Mouse (Mus musculus): Measurements from ENCODE around the gene Tk2. TPM values are rescaled to one million over a fixed set of nuclear protein-coding genes. Genes with fewer than 3 reads are reported as not detected.

Gene Tk2
- total RNA-seq, 2 experiments from 2014 or later: 43.2 to 44.6 TPM

DNA sequence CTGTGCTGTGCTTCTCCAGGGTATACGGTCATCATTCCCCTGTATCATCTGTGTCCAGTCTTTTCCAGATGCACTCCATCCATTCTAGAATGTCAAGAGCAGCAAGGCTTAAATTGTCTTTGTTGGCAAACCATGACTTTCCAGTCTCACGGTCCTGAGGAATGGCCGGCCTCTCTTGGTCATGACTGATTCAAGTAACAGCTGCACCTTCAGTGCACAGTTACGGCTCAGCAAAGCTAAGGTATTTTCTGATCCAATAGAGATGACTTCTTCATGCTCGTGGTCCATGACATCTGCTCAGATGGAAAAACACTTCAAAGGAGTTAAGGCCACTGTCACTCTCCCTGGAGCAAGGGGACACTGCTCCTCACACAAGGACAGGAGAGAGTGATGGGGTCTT lies 21.3 kb downstream of the Tk2 start:
- DNase-seq: no peak

- DNase-seq: peak; percentile 85
Observed at GRCm38 (mm10) chr8:104219806-104220205, 28.6 kb downstream of the Tk2 start.

- peak; percentile 71 for DNase-seq
Observed at GRCm38 (mm10) chr8:104219079-104219478, 29.3 kb downstream of the Tk2 start.

DNA sequence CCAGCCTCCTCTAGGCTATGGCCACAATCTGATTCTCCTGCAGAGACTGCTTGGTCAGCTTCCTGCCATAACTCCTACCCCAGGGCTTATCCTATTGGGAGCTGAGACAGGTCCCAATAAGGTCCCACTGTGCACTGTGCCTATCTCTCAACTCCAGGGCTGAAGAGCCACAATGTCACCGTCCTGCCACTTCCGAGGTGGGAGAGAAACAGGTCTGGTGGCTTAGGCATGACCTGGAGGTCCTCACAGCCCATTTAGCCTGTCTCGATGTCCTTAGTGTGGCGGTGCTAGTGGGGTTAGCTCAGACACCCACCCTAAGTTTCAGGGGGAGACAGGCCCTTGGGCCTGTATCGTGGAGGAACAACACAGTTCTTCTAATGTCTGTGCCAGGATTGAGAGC lies 30.8 kb downstream of the Tk2 start:
- DNase-seq: no peak

- no peak for DNase-seq
Observed at GRCm38 (mm10) chr8:104205292-104205691, 43.1 kb downstream of the Tk2 start.

DNA sequence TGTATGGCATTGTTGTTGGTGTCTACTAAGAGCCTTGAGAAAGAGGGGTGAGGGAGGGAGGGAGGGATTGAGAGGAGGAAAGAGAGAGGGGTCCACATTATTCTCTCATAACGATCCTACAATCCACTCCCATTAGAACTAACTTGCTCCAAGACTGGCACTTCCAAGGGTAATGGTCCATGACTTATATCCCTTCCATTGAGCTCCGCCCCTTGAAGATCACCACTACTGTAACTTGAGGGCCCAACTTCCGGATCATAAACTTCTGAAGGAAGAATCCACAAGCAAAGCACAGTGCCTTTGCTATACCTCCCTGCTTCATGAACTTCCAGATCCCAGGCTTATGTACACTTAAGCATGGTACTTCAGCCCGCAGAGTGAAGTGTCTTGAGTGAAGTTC lies 46.0 kb downstream of the Tk2 start:
- DNase-seq: no peak

DNA sequence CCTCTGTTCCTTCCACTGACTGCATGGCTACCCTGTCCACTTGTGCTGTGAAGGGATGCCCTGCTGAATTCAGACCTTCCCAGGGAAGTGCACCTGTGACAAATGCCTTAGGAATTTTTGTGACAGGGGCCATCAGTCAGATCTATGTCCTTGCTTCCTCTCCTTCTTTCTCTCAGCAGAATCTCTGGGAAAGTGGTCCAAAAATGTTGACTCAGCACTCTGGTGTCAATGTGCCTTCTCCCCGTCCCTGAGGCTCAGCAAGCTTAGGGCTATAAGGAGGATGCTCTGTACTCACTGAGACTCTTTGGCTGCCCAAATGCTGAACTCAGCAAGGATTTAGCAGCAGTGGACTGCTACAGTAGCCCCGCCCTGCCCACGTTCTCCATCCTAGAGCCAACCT lies 46.7 kb downstream of the Tk2 start:
- no peak for DNase-seq

DNA sequence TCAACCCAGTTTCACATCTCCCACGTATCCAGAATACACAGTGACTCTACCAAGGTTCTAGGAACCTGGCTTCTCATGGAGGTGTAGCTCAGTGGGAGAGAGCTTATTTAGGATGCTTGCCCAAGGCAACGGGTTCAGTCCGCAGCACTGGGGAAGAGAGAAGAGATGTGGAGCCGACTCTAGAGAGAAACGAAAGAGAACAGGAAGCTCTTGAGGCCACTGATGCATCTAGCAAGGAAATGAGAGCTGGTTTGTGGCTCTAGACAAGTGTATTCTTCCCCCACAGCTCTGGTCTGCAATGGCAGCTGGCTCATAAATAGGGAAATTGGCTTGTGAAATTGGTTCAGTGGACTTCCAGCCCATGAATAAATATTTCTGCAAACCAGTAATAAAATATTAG lies 48.6 kb downstream of the Tk2 start:
- no peak for DNase-seq

DNA sequence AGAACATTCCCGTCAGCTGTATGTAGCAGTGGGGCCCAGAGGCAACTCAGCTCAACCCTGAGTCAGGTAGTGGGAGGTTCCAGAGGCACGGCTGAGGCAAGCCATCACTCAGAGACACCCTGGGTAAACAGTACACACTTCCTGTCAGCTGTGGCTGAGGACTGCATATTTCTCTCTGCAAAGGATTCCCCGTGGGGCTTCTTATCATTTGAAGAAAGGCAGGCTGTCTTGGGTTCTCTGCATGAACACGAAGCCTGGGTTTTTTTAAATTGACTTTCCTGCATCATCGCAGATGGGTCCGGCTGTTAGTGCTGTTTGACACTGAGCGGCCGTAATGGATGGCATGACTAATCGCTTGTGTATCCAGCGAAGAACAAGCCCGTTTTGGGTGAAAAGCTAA lies 56.9 kb downstream of the Tk2 start:
- no peak for DNase-seq

DNA sequence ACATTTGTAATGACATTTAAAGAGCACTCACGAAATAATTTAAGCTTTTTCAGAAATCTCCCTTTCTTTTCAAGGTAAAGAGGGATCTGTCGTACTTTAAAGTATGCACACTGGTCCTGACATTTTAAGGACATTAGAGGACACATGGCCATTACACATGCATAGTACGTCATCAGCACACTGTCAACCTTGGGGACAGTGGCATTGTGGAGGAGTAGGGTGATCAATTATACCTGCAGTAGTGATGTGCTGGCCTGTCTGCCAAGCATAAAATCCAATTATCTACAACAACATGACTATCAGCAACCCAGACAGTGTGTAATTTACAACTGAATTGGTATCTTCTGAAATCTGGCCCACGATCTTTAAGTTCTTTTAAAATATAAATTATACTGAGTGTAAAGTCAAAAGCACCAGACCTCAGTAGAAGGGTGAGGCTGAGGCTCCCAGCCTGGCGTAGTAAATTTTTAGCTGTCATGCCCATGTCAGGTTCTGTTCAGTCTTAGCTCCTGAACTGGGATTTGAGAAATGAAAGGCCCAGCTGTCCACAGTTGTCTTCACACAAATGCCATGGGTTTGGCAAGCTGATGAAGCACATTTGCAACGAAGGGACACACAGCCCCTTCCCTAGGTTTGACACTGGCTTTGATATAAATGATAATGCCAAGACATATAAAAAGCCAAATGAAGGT lies 57.4 kb downstream of the Tk2 start:
- no peak for DNase-seq

DNA sequence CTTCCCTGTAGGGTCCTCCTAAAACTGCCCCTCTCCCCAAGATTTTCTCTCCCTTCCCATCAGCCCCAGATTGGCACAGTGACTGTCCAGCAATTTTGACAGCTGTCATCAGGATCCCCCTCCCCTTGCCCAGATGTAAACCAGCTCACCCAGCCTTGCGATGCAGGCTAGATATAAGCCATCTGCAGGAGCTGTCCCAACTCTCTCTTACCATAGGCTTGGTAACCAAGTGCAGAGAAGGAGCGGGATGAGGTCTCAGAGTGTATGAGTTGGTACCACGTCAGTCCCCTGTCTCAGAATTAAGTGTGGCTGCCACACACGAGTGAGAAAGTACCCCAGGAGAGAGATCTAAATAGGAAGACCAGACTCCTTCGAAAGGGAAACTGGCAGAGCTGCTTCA lies 59.9 kb downstream of the Tk2 start:
- DNase-seq: no peak

DNA sequence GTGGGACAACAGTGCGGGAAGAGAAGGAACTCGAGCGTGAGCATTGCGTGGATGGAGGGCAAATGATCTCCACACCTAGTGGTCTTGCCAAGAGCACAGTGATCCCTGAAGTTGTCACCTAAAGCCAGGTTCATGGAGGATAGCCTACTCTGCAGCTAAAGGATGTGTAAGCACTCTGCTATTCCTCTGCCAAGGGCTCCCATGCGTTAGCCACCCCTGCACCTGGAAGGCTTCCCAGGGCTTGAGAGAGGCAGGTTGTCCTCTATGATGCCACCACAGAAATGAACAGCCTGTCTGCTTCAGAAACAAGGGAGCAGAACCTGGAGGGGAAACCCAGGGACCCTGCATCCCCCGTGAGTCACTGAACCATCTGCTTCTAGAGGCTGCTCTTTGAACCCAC lies 60.7 kb downstream of the Tk2 start:
- no peak for DNase-seq

GRCm38 (mm10) chr8:104186827-104187226 lies 61.5 kb downstream of the Tk2 start:
- no peak for DNase-seq

DNA sequence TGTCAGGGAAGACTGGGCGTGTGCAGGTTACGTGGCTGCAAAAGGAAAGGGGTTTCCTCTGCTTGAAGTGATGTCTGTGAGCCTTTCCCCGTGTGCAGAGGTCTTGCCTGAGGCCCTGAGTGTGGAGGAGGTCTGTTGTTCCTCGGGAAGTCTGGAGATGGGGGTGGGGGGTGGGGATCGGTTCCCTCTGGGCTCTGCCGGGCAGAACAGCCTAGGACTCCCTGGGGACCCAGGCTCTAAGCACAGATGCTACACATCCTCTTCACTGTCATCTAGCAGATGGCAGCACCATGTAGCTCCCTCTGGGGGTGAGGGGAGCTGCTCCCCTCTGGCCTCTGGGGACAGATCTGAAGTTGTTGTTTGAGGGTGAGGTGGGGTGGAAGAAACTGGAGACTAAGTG lies 63.5 kb downstream of the Tk2 start:
- no peak for DNase-seq

- DNase-seq: no peak
Observed at GRCm38 (mm10) chr8:104177054-104177453, 71.3 kb downstream of the Tk2 start.

Other genes with a start within 250 kb of the Tk2 start
- gene Cdh5, start 146.9 kb downstream of the Tk2 start, total RNA-seq (2021): 100 to 1,000 TPM; 161 to 189 TPM
- 1 to 10 TPM; 4.5 to 5.7 TPM for gene Bean1, start 78.1 kb downstream of the Tk2 start, total RNA-seq (2021)
- gene Cklf, start 2.3 kb upstream of the Tk2 start, total RNA-seq (2021): 10 to 100 TPM; 45.5 to 67.3 TPM
- gene Cmtm2a, start 44.6 kb upstream of the Tk2 start, total RNA-seq (2021): not detected
- not detected for gene Gm45711, start 61.5 kb upstream of the Tk2 start, total RNA-seq (2021)
- gene Cmtm1, start 61.6 kb upstream of the Tk2 start, total RNA-seq (2021): under 1 TPM in 1 of 2 experiments, not detected in 1; 0.12 TPM
- gene Gm11020, start 73.0 kb upstream of the Tk2 start, total RNA-seq (2021): not detected
- gene Cmtm2b, start 73.7 kb upstream of the Tk2 start, total RNA-seq (2021): not detected
- gene Cmtm3, start 90.9 kb upstream of the Tk2 start, total RNA-seq (2021): 10 to 100 TPM; 64.5 to 68.2 TPM
- 10 to 100 TPM; 35.4 to 37.8 TPM for gene Cmtm4, start 147.2 kb upstream of the Tk2 start, total RNA-seq (2021)
- gene Dync1li2, start 194.5 kb upstream of the Tk2 start, total RNA-seq (2021): 100 to 1,000 TPM; 108 to 128 TPM